Mouse (Mus musculus) right cerebral cortex, postnatal 14 days (tissue): Measurements from ENCODE around the gene Osbpl5.

Experiments used
- DNase-seq: peaks from one replicate; pipeline ENCODE4 v3.0.0; 2022

The Osbpl5 gene

DNA sequence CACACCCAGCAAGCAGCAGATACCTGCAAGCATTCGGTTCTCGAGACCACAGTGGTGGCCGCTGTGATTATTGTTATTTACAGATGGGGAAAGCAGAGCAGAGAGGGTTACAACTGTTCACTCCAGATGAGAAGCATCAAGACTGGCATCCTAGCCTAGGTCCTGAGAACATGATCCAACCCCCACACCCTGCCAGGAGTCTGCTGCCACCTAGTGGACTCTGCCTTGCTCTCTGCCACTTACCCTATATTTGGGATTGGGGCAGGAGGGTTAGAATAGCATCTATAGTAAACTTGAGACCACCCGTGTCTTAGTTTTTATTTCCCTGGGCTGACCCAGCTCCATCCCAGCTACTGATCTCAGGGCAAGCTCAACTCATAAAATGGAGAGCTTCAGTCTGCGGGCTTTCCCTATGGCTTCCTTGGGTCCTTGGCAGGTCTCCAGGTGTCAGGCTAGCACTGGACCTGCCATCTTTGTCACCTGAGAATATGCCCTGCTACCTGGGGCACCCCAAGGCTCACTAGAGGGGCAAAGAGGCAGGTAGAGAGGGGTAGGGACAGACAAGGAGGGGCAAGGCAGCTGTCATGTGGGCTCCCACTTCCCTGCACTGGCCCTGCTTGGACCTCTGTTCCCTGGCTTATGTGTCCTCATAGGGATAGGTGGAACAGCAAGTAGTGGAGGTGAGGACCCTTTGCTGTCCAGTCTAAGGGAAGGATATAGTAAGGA lies 2.6 kb downstream of the Osbpl5 start:
- DNase-seq: peak; percentile 57

DNA sequence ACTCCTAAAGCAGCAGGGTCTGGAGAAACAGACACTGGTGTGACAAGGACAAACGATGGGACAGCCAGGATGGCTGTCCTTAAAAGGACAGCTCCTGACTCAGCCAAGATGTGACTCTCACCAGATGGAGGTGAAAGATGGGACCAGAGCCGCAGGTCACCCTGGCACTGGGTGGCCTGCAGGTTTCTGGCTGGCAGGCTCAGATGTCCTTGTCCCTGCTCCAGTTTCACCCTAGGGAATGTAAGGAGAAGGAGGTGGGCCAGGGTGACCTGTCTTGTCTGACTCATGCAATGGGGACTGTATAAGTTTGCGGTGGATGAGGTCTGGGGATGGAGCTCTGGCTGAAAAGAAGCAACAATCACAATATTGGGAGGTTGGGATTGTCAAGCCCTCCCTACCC lies 4.2 kb downstream of the Osbpl5 start:
- no peak for DNase-seq

DNA sequence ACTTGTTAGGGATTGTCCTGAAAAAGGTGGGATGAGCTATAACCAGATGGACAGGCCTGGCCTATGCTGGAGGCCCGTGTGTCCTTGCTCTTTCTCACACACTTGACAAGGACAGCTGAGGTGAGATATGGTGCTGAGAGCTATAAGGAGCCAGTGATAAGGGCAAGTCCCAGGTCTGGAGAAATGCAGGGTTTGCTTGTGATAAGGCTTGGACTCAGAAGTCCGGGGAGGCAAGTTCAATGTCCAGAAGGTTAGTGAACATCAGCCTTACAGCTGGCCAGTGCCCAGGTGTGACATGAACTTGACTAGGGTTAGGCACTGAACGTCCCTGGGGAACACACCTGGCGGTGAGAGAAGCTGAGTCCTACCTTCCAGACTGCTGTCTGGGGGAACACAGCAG lies 4.7 kb downstream of the Osbpl5 start:
- DNase-seq: no peak

DNA sequence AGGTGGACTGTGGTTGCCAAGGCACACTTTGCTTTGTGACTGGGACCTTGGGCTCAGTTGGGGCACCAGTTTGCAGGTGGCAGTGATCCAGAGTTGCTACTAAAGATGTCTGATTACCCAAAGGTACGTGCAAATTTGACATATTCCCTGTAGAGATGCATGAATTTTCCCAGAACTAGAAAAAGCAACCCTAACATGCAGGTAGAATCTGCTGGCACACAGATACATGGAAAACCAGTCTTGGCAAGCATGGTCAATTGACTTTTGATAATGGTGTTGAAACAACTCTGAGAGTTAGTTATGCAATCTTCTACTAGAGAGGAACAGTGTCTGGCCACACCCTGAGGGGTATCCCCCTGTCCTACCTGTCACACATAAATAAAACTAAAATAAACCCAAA lies 5.4 kb downstream of the Osbpl5 start:
- DNase-seq: no peak

DNA sequence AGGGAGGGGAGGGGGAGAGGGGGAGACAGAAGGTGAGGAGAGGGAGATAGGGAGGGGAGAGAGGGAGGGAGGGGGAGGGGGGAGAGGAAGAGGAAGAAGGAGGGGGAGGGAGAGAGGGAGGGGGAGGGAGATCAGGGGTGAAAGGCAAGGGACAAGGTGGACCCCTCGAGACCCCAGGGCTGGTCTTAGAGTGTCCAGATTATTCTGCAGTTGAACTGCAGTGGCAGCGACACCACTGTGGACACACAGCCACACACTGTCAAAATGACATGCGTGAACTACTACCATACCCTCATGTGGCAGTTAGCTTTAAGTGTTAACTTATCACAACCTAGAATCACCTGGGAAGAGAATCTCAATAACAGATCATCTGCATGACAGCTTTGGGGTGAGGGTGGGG lies 7.7 kb downstream of the Osbpl5 start:
- DNase-seq: no peak

DNA sequence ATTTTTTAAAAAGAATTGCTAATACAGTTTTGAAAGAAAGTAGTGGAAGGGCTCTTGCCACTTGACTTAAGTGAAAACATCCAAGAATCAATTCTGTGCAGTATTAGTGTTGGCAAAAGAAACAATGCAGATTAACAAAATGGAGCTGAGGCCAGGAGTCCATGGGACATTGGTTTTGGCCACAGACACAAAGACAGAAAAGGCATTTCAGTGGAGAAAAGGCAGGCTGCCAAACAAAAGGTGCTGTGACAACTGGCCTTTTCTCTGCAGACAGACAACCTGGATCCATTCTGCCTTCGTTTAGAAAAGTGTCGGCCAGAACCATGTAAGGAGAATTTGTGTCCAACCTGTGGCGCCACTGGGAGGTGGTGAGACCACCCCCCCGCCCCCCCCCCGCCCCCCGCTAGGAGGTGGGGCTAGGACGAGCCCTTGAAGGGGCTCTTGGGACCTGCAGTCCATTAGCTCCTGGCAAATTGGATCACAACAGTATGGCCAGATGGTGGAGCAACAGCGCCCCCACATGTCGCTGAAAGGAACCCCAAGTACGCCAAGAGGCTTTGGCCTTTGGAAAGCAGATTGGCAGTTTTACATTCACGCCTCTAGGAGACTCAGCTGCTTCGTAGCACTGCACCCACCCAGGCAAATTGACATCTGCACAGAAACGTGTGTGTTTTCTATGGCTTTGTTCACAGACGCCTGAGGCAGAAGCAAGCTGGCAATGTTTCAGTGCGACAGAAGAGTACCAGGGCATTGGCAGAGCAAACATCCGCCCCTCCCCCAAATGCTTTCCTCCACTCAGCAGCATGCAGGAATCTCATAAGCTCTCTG lies 8.5 kb downstream of the Osbpl5 start:
- peak; percentile 90 for DNase-seq

DNA sequence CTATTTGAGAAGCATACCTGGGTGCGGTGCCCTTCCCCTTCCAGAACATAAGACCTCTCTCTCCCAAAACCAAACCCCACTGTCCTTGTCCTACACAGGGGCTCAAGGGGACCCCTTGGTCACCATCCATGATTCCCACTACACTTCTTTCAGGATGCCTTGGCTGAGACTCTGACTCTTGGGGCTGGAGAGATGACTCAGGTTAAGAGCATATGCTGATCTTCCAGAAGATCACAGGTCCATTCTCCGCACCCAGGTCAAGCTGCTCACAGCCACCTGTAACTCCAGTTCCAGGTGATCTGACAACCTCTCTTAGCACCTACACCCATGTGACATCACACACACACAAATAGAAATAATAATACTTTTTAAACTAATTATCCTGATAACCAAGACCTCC lies 16.1 kb downstream of the Osbpl5 start:
- no peak for DNase-seq

DNA sequence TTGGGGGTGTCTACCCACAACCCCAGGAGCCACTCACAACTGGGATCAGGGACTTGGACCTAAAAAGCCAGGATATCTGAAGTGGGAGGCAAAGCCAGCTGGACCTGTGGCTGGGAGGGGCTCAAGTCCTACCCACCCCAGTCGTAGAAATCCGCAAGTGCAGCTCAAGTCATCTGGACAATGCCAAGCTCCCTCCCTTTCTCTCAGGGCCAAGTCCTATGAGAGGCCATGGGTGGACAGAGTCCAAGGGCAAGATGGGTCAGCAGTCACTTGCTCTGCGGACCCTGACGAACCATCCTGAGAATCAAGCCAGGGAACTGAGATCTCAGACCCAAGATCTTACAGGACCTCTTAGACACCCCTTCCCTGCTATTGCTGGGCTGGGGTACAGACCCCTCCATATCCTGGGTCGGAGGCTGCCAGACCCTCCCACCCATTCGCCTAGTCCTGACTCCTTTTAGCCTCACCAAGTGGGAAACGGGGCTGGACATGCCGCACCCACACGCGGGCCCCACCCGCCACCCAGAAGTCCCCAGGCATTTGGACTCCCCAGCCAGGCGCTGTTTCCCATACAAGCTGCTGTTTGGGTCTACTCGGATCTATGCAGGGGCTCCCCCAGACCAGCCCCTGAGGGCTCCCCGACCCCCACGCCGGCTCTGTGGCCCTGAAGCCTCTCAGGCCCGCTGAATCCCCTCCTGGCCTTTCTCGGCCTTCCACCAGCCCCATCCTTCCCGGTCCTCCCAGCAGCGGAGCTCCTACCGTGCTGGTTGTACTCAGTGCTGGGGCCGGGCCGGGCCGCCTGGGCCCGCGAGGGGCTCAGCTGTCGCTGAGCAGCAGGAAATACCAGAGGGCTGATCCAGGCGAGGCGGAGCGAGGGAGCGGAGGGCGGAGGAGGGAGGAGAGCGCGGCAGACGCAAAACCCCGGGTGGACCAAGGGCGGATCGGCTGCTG lies 17.0 kb downstream of the Osbpl5 start:
- peak; percentile 85 for DNase-seq

DNA sequence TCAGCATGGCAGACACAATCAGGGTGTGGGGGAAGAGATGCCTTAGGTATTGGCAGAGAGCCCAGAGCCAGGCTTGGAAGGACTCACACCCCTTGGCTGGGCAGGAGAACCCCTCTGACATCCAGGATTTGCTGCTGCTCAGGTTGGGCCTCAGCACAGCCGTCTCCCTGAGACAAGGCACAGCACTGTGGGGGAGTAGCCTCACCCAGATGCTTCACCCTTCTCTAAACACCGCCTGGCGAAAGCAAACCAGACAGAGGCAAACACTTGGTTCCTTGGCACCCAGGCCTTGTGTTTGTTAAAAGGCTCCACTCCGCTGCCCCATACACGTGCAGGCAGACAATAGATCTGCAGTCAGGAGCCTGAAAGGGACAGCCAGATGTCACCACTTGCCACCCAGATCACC lies 18.2 kb downstream of the Osbpl5 start:
- DNase-seq: no peak

DNA sequence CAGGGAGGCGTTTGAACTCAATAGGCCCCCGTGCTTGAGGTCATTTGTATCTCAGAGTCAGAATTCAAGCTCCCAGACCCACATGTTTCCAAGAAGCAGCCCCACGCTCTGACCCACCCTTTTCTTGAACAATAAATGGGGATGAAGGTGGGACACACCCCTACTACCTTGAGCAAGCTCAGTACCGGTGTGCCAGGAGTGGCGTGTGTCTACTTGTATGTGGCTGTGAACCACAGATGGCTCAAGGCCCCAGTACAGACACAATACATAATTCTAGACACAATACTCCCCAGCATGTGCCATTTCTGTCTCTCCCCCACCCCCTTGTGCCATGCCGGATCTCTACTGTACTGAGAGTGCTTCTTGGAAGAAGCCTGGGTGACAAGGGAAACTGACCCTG lies 18.6 kb downstream of the Osbpl5 start:
- DNase-seq: no peak

DNA sequence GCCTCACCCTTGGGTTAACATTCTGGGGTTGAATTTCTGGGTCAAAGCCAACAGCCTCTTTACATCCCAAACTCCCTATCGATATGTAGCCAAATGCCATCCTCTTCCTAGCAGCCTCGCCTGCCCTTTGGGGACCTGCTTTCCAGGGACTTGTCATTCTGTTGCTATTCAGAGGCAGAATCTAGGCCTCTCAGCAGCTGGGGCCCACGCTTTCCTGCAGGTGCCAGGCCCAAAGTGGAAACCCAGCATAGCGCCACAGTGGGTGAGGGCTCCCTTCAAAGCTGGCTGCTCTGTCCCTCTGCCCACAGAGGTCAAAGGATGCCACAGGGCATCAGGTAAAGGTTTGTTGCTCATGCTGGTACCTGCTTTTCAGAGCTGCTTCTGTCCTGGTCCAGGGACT lies 23.0 kb downstream of the Osbpl5 start:
- DNase-seq: peak; percentile 34

DNA sequence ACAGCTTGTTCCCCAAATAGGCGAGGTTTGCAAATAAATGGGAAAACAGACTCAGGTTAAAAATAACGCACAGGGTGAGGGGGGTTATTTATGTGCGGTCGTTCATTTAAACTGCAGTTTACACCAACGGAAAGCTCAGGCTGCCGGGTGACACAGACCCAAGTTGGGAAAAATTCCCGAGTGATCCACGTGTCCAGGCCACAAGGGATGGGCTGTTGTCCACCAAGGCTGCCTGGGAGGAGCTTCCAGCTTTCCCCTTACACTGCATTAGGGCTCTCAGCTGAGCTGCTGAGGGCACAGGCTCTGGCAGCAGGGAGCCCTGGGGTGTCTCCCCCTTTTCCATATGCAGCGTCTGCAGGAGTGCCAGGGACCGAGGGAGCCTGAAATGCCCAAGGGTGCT lies 26.9 kb downstream of the Osbpl5 start:
- DNase-seq: no peak

DNA sequence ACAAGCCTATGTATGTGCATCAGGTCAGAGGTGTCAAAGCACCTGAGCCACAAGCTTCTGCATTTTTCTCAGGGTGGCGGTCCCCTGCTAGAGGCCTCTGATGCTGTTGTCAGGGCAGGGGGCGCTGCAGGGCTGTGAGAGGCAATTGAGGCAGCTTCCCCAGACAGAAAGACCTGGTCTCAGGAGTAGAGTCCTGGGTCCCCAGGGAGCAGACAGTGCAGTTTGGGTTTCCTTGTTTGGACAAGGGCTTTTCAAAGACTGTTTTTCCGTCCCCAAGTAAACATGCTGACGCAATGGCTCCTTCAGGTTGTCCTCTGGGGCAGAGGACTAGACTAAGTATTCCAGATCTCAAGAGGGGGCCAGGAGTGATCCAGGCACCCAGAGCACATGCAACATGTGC lies 30.4 kb downstream of the Osbpl5 start:
- DNase-seq: no peak

DNA sequence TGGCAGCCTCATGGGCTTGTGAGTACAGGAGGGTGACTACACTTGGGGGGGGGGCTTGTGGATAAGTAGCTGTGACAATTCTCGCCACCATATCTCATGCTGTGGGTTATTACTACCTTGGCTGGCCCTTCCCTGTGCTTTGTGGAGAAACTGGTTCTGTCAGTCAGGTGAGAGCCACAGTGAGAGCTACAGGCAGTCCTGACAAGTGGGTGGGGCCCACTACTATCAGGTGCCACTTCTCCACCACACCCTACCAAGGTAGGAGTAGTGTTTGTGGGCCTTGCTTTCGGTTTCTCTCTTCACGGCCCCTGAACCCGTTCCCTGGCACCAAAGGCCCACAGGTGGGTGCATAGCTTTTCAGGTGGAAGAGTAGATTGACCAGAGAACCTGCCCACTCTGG lies 32.9 kb downstream of the Osbpl5 start:
- DNase-seq: no peak

DNA sequence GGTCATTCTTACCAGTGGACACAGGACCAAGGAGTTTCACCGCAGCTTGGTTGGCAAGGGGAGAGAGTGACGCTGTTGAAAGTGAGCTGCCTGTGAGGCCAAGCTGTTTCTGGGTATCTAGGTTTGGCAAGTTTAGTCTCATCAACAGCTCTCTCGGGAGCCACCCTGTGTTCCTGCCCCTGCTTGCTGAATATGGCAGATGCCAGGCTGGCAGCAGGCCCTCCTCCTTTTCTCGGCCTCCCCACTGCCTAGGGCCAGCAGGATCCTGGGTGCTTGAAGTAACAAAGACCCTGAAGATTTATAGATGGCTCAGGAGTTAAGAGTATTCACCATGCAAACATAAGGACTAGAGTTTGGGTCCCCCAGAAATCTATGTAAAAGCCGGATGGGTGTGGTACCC lies 34.1 kb downstream of the Osbpl5 start:
- no peak for DNase-seq

DNA sequence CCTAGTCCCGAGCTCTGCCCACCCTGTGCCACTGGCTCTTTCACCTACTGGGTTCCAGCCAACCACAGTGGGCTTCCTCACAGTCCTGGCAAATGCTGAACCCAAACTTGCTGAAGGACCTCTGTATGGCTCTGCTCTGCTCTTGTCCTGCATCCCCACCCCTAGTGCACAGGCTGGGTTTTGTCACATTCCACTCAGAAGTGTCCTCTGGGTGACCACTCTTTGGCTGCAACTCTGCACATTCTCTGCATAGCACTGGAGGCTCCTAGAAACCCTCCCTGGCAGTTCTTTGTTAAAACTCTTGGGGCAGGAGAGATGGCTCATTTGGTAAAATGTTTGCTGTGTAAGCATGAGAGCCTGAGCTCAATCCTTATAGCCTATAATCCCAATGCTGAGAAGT lies 39.0 kb downstream of the Osbpl5 start:
- DNase-seq: no peak

DNA sequence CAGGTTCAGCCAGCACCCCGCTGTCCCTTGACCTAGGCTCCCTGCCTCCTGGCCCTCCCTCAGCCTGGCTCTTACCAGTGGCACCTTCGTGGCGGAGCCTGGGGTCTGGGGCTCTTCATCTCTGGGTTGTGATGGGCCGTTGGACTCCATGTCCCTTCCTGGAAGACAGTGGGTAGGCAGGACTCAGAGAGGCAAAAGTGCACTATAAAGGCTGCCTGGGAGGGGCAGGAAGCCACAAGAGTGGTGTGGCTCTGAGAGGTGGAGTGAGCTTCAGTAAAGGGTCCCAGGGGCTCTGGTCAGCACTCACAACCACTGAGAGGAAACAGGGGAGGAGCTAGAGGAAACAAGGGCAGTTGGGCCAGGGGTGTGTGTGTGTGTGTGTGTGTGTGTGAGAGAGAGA lies 43.4 kb downstream of the Osbpl5 start:
- no peak for DNase-seq

DNA sequence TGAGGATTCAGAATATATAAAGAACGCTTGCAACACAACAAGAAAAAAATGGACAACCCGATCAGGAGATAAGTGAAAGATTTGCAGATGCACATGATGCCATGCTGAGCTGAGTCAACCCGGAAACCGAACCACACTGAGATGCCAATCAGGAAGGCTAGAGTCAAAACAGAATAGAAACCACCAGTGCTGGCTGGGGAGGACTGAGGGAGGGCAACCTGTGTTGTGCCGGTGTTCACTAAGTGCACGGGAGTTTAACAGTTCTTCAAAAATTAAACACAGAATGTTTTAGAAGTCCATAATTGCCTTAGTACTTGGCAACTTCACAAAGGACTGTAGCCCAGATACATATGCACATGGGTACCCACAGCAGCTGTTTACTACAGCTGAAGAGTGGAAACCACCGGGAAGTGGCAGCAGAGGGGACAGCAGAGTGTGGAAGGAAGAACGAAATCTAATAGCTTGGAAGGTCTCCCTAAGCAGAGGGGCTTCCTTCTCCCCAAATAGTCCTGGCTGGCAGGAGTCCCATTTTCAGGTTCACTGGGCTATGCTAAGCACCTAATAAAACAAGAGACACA lies 43.9 kb downstream of the Osbpl5 start:
- DNase-seq: no peak

DNA sequence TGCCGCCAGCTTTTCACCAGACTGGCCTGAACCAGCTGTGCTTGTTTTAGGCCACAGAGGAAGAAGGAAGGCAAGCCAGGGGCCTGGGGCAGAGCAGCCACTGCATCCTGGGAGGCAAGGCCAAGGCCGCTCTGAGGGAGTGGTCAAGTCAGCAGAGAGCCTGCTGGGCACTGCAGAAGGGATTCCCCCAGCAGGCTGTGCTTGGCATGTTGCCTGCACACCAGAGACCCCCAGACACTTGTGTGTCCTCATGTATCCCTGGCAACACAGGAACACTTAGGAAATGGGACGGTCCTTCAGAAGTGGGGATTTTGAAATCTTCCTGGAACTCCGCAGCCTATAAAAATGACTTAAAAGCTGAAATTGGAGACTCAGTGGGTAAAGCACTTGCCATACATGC lies 44.8 kb downstream of the Osbpl5 start:
- no peak for DNase-seq

DNA sequence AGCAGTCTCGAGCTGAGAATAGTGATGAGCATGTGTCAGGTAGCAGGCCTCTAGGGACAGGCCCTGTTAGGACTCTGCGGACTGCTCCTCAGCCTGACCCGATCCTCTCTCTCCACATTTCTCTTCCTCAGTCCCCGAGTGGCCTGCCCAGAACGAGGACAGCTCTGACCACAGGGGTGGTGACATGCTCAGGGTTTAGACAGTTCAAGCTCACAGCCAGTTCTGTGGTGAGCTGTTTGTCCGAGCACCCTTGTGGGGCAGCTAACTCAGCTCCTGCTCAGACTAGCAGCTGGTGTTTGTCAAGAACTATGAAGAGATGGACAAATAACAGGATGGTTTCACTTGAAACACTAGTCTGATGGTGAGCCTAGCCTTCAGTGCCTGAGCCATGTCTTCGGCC lies 45.4 kb downstream of the Osbpl5 start:
- no peak for DNase-seq

DNA sequence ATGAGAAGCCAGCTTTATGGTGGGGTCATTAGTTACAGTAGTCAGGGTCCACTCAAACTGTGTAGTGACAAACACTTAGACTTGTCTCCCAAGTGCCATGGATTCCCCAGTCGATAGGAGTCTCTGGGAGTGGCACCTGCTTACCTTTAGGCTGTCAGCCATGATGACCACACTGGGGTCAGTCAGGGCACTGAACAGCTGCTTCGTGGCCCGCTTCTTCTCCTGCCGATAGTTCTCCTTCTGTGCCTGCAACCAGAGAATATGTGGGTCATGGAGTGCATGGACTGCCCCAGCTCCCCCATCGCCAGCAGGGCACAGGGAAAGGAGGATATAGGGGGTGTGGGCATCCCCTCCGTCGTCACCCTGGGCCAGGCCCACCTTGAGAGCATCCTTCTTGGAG lies 47.4 kb downstream of the Osbpl5 start:
- DNase-seq: no peak

DNA sequence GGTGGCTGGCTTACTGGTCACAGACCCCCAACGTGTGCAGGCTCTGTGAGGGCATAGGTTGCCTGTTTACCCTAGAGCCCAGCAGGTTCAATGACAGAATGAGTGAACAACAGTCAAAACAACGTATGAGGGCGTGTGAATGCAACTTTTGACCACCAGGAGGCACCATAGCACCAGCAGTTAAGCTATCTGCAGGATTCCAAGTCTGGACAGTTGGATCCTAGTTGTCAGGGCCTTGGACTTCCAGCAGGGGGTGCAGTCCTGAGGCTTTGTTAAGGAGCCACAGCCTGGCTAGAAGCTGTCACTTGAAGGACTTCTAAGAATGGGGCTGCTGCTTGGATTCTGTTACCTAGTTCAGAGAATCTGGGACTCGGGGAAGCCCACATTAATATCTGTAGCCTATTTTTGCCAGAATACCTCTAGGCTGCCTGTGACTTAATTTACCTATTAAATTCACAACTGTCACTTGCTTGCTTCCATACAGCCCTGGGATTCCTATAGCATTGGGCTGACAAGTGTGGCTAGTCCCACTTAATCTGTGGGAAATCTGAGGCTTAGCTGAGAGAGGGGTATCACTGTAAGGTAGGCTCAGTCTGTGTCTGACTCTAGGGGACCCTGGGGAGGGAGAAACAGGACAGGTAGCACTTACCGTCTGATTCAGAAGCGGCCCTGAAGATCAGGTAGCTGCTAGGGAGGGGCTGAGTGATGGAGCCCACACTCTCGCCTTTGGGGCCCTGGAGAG lies 49.9 kb downstream of the Osbpl5 start:
- peak; percentile 93 for DNase-seq
